Mouse (Mus musculus): ENCODE results near the gene Ccdc65.

DNA sequence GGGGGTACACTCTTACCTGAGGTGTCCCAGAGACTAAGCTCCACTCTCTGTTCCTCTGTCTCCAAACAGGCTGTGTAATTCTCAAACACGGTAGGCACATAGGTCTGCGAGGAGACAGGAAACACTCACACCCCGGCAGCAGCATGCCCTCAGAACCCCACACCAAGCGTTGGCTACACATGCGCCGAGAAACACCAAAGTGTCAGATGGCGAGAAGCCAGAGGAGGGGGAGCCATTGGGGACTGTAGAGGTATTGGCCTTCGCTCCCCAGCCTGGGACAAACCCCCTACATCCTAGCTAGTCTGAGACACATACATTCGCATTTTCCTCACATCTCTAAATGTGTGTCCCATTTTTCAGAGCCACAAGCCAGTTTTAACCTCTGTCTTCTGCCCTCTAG is 31.5 kb upstream of the Ccdc65 start:
- TF ChIP-seq CTCF (IDR thresholded peaks at IDR 0.05; ENCODE audit: borderline replicate concordance, insufficient read depth, low read depth, low read length) (no peak), POLR2A (IDR thresholded peaks at IDR 0.05; ENCODE audit: borderline replicate concordance, insufficient read depth, low read length) (no peak)

All from cerebellum, adult 2 months (tissue).